Mouse (Mus musculus): ENCODE results near the gene Dock3. TPM values are rescaled to one million over a fixed set of nuclear protein-coding genes. Genes with fewer than 3 reads are reported as not detected.
A peak's percentile ranks its signal among the peaks of the same experiment; 100 is the strongest.

Dock3 gene
- polyA plus RNA-seq, 1 experiment from 2014 or later, result 0.19 TPM

DNA sequence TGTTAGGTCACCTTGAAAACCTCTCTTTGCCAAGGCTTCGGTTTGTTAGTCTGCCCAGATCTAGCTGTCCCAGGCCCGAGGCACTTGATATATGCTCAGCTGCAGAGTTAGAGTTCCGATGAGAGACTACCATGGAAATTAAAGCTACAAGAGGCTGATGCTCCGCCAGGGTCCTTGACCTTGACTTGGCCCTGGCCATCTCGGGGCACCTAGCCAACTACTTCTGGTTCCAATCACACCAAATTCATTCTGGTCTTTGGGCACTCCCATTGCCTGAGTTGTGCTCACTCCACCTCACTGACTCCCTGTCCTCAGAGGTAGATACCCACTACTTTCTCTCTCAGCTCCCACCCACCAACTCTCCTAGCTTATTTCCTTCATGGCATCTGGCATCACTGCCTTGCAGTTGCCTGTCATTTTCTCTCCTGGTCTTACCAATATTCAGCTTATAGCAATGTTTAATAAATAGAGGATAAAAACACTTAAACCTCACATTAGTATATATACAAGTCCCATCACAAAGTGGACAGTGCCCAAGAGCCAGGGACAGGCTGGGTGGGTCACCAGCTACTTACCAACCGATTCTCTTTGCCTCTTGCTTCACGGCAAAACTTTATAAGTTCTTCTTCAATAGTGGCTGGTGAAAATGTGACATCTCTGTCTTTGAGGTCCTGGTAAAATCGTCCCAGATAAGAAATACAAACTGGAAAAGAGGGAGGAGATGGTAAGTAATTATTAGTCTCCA, 341.0 kb downstream of the Dock3 start:
- ATAC-seq, result no peak
- ChIA-PET POLR2A (interaction anchor here (1.0 kb wide), 1 partner anchor 64 kb away, joined by 5 read pairs; no protein-coding TSS in a partner anchor), CTCF (interaction anchor here (1.5 kb wide), 1 partner anchor 12 kb away, joined by 3 read pairs; no protein-coding TSS in a partner anchor)
- no peak for DNase-seq (ENCODE audit: low read depth, low spot score)
- H3K27me3 ChIP-seq, result no peaks in the 10 kb centered on the region
- in situ Hi-C loops (cut with MboI; ENCODE audit: low pct_unique_long_range_greater_than_20kb), result loop anchor here (5.0 kb wide), 2 partner anchors 203 to 447 kb away; partner anchors contain the start of genes Hemk1 and Tex264
- no peak for TF ChIP-seq CTCF (IDR thresholded peaks at IDR 0.05)

DNA sequence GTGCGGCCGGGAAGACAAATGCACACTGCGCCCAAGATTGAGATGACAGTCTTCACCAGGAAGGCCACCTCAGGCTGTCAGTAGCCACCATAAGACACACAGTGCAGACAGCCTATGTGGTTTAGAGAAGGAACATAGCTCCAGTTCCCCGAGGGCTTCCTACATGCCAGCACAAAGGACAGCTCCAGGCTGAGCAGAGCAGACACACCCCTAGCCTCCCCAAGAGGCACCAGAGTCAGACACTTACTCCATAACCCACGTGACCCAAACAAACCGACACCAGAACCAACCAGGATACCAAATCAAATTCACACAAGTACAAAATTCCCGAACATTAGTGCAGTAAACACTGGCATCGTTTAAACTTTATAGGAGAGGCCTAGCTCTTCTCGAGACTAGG, 342.4 kb downstream of the Dock3 start:
- ATAC-seq (no peak), DNase-seq (ENCODE audit: low read depth, low spot score) (no peak)
- no peak for TF ChIP-seq CTCF (IDR thresholded peaks at IDR 0.05)
- POLR2A ChIA-PET, result no interaction called here
- in situ Hi-C loops (cut with MboI; ENCODE audit: low pct_unique_long_range_greater_than_20kb), result no loop called here
- H3K27me3 ChIP-seq, result no peaks in the 10 kb centered on the region
- CTCF ChIA-PET, result interaction anchor here (0.5 to 1.6 kb wide), 2 partner anchors 9 to 460 kb away, joined by 3 to 4 read pairs; no protein-coding TSS in a partner anchor

DNA sequence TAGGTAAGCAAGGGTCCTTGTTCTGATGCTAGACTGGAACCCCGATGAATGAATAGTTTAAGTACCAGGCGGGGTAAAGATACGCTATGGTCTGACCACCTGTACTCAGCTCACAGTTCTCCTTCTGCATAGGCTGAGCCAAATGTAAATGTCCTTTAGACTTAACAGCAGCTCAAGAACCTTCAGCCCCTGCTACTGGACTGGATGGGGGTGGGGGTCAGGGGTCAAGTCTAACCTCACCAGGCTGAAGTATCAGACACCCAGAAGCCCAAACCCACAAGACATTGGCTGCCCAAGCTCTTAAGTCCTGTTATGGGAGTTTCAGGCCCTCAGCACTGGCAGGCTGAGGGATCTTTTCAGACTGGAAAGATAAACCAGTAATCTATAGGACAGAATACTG, 343.4 kb downstream of the Dock3 start:
- POLR2A ChIA-PET, result no interaction called here

DNA sequence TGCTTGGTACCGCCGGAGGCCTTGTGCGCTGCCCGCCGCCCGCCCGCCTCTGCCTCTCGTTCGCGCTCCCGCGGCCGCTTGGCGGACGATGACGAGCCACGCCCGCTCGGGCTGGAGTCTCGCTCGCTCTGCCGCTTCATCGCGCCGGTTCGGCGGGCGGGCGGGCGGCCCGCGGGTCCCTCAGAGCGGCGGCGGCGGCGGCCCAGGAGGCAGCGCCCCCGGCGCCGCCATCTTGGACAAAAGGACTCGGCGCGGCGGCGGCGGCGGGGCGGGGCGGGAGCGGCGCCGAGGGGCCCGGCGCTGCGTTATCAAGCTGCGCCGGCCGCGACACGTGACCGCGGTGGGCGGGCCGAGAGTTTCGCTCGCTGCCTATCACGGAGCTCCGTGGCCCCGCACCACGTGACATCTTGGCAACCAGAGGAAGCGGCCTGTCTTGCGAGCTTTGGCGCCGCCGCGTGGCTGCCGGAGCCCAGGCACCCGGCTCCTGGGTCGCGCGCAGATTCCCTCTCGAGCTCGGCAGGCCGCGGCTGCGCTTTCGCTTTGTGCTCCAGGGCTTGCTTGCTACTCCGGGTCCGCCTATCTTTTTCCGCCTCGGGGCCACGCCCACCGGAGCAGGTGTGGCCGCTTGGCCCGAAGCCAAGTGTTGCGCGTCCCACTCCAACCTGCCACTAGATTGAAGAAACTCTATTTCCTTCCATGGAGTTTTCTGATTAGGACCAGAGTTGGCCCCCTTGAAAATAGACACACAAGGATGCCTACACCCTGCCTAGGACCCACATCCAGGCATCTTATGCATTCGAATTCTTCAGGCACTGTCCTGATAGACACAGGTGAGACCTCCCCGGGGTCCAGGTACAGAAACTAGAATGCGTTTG, 344.6 kb downstream of the Dock3 start, which contains the start of gene Rbm15b:
Rbm15b (minus strand) TSS at position 601 of the 875 bp plus-strand sequence.
- no peak for TF ChIP-seq CTCF (IDR thresholded peaks at IDR 0.05)
- H3K27me3 ChIP-seq, result no peaks in the 10 kb centered on the region
- DNase-seq (ENCODE audit: low read depth, low spot score) (peak; percentile 83), ATAC-seq (peak; percentile 35)
- in situ Hi-C loops (cut with MboI; ENCODE audit: low pct_unique_long_range_greater_than_20kb), result no loop called here
- POLR2A ChIA-PET, result no interaction called here
- CTCF ChIA-PET, result interaction anchor here (0.6 to 1.1 kb wide), 2 partner anchors 173 to 403 kb away, joined by 3 read pairs; partner anchors contain the start of gene Mapkapk3

More for the DNA sequence above, 343.4 kb downstream of the Dock3 start:
- TF ChIP-seq CTCF (IDR thresholded peaks at IDR 0.05), result no peak
- CTCF ChIA-PET, result interaction anchor here (1.6 kb wide), 1 partner anchor 10 kb away, joined by 4 read pairs; no protein-coding TSS in a partner anchor
- no peak for ATAC-seq
- no peaks in the 10 kb centered on the region for H3K27me3 ChIP-seq
- DNase-seq (ENCODE audit: low read depth, low spot score), result no peak
- in situ Hi-C loops (cut with MboI; ENCODE audit: low pct_unique_long_range_greater_than_20kb), result no loop called here

DNA sequence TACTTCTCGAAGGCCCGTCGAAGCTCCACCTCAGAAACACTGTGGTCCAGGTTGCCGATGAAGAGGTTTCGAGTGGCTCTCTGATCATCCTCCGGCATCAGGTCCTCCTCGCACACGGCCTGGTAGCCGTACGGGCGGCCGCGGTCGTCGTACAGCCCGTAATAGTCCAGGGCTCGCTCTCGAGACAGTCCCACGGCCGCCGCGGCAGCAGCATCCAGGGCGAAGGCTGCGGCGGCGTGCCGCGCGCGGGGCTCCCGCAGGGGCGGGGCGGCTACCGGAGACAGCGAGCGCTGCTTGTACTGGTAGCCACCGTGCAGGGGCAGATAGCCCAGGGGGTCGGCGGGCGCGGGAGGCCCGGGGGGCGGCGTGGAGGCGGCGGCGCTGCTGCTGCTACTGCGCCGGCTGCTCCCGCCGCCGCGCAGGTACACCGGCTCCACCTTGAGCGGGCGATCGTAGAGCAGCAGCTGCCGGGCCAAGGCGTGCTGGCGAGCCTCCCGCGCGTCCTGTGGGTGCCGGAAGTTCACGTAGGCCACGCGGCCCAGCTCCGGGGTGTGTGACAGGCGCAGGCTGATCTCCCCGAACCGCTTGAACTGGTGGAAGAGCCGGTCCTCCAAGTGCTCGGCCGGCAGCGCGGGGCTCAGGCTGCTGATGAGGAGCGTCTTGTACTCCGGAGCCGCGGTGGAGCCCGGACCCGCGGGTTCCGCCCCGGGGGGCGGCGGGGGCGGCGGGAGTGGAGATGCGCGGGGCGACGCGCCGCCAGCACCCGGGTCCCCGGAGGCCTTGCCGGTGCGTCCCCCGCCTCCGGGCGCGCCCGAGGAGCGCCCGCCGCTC, 345.6 kb downstream of the Dock3 start:
- in situ Hi-C loops (cut with MboI; ENCODE audit: low pct_unique_long_range_greater_than_20kb), result no loop called here
- H3K27me3 ChIP-seq, result no peaks in the 10 kb centered on the region
- CTCF ChIA-PET, result interaction anchor here (0.6 kb wide), 1 partner anchor 172 kb away, joined by 3 read pairs; no protein-coding TSS in a partner anchor
- no peak for TF ChIP-seq CTCF (IDR thresholded peaks at IDR 0.05)
- DNase-seq (ENCODE audit: low read depth, low spot score), result no peak
- POLR2A ChIA-PET, result no interaction called here
- peak; percentile 24 for ATAC-seq

DNA sequence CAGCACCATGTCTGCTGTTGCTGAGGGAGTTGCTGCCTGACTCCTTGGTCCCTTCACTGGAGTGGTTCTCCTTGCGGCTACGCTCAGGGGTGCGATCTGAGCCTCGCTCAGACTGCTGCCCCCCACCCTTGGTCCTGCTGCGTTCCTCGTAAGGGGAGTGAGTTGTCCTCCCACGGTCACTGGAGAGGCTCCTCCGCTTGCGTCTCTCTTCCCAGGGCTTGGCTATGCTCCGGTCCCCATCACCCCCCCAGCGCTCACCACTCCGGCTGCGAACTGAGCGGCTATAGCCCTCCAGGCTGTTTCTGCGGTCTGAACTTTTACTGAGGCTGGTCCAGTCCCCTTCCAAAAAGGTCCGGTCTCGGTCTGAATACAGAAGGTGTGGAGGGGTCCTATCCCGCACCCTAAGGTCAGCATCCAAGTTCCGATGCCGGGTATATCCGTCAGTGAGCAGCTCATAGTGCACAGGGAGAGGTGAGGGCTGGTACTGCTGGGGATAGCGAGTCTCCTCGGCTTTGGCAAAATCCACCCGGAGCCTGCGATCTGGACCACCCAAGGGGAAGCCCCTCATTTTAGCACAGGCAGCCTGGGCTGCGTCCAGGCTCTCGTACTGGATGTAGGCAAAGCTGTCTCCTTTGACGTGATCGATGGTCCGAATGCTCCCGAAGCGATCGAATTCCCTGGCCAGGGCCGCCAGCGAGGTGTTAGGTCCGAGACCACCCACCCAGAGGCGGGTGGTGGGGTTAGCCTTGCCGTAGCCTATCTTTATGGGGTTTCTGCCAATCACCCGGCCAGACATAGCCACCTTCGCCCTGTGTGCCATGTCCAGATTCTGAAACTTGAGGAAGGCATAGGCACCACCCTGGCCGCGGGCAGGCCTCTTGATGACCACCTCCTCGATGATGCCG, 346.5 kb downstream of the Dock3 start:
- POLR2A ChIA-PET, result no interaction called here
- H3K27me3 ChIP-seq, result no peaks in the 10 kb centered on the region
- DNase-seq (ENCODE audit: low read depth, low spot score) (no peak), ATAC-seq (no peak)
- TF ChIP-seq CTCF (IDR thresholded peaks at IDR 0.05), result no peak
- in situ Hi-C loops (cut with MboI; ENCODE audit: low pct_unique_long_range_greater_than_20kb), result no loop called here
- CTCF ChIA-PET, result no interaction called here

DNA sequence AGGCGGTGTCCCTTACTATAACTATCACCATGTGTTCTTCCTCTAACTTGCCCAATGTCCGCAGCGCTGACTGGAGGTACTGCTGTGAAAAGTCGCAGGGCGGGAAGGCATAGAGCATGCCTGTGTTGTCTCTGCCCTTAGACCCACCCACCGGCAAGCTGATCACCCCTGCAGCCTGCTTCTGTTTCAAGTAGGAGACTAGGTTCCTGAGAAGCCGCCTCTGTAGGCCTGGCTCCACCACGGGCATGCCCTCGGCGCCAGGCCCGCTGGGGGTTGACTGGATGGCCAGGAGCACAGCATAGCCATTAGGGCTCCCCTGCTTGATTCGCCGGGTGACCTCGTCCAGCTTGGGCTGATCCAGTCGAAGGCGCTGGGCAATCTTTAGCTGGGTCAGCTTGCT, 347.4 kb downstream of the Dock3 start:
- no peak for DNase-seq (ENCODE audit: low read depth, low spot score)
- in situ Hi-C loops (cut with MboI; ENCODE audit: low pct_unique_long_range_greater_than_20kb), result no loop called here
- ATAC-seq, result no peak
- CTCF ChIA-PET, result no interaction called here
- TF ChIP-seq CTCF (IDR thresholded peaks at IDR 0.05), result no peak
- H3K27me3 ChIP-seq, result no peaks in the 10 kb centered on the region
- POLR2A ChIA-PET, result no interaction called here

DNA sequence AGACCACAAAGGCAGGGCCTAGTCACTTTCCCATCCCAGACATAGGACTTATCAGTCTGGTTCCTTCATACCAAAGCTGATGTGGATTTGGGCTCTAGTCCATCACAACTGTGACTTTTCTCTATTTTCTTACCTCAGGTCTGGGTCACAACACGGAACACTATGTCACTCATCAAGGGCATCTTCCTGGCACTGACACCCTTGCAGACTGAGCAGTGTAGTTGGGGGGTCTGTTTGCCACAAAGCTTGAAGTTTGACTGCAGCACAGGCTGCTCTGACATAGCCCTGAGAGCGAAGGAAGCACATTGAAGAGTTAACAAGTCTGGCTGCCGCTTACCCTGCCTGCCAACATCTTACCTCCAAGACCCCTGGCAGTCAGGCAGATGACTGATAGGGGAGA, 348.6 kb downstream of the Dock3 start:
- ATAC-seq, result no peak
- ChIA-PET POLR2A (no interaction called here), CTCF (no interaction called here)
- no peak for DNase-seq (ENCODE audit: low read depth, low spot score)
- in situ Hi-C loops (cut with MboI; ENCODE audit: low pct_unique_long_range_greater_than_20kb), result no loop called here
- TF ChIP-seq CTCF (IDR thresholded peaks at IDR 0.05), result no peak
- H3K27me3 ChIP-seq, result no peaks in the 10 kb centered on the region

DNA sequence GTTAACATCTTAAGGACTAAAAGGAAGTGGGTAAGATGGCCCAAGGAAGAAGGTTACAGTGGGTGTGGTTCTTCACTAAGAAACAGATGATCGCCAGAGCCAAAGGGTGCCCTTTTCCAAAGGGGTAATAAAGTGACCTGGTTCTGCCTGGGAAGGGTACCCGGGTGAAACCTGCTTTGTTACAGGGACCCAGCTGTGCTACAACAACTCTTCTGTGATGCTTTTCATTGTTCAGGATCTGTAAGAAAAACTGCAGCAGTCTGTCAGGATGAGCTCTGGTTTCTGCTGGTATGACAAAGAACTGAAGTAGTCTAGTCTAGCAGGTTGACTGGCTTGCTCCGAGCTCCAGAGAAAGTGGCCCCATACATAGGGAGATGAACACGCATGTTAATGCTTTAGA, 349.5 kb downstream of the Dock3 start:
- in situ Hi-C loops (cut with MboI; ENCODE audit: low pct_unique_long_range_greater_than_20kb), result no loop called here
- TF ChIP-seq CTCF (IDR thresholded peaks at IDR 0.05), result no peak
- ATAC-seq (no peak), DNase-seq (ENCODE audit: low read depth, low spot score) (no peak)
- CTCF ChIA-PET, result no interaction called here
- no peaks in the 10 kb centered on the region for H3K27me3 ChIP-seq
- POLR2A ChIA-PET, result no interaction called here
